Mouse (Mus musculus) ovary, postnatal 14 days (tissue): ENCODE measurements around the gene Uchl1.

Experiments used
- DNase-seq: peaks from one replicate; pipeline ENCODE4 v3.0.0; 2022; ENCODE audit warnings: low spot score

Uchl1 gene

GRCm38 (mm10) chr5:66675983-66676382 lies at the start of gene Uchl1:
Gene Uchl1, plus strand, starts transcription at chr5:66676091.
- peak; percentile 18 for DNase-seq

GRCm38 (mm10) chr5:66627805-66628204 lies 48.1 kb upstream of the Uchl1 start:
- DNase-seq, result no peak

- DNase-seq, result no peak
These were observed 40.3 kb upstream of the Uchl1 start for GRCm38 (mm10) chr5:66635459-66636079.

- DNase-seq, result no peak
These were observed 33.7 kb upstream of the Uchl1 start for GRCm38 (mm10) chr5:66642156-66642555.

- no peak for DNase-seq
These were observed 32.6 kb upstream of the Uchl1 start for GRCm38 (mm10) chr5:66643260-66643659.

- DNase-seq, result no peak
These were observed 28.4 kb upstream of the Uchl1 start for GRCm38 (mm10) chr5:66647504-66647903.

GRCm38 (mm10) chr5:66654220-66654619 lies 21.7 kb upstream of the Uchl1 start:
- DNase-seq, result peak; percentile 8

- no peak for DNase-seq
These were observed 551 bp upstream of the Uchl1 start for GRCm38 (mm10) chr5:66675189-66675890.

- DNase-seq, result peak; percentile 9
These were observed 696 bp downstream of the Uchl1 start for GRCm38 (mm10) chr5:66676457-66677117.

GRCm38 (mm10) chr5:66677411-66678345 lies 1.8 kb downstream of the Uchl1 start:
- no peak for DNase-seq

GRCm38 (mm10) chr5:66679222-66679621 lies 3.3 kb downstream of the Uchl1 start:
- no peak for DNase-seq

GRCm38 (mm10) chr5:66685930-66686329 lies 10.0 kb downstream of the Uchl1 start:
- DNase-seq, result no peak

- no peak for DNase-seq
These were observed 11.0 kb downstream of the Uchl1 start for GRCm38 (mm10) chr5:66686863-66687262.

- DNase-seq, result no peak
These were observed 11.8 kb downstream of the Uchl1 start for GRCm38 (mm10) chr5:66687737-66688136.

- DNase-seq, result no peak
These were observed 12.4 kb downstream of the Uchl1 start for GRCm38 (mm10) chr5:66688286-66688685.

GRCm38 (mm10) chr5:66689796-66690195 lies 13.9 kb downstream of the Uchl1 start:
- no peak for DNase-seq

- no peak for DNase-seq
These were observed 17.3 kb downstream of the Uchl1 start for GRCm38 (mm10) chr5:66693231-66693630.

- DNase-seq, result peak; percentile 41
These were observed 21.2 kb downstream of the Uchl1 start for GRCm38 (mm10) chr5:66697119-66697518.

GRCm38 (mm10) chr5:66699911-66700310 lies 24.0 kb downstream of the Uchl1 start:
- DNase-seq, result no peak

GRCm38 (mm10) chr5:66701951-66702350 lies 26.1 kb downstream of the Uchl1 start:
- no peak for DNase-seq

- DNase-seq, result no peak
These were observed 27.6 kb downstream of the Uchl1 start for GRCm38 (mm10) chr5:66703317-66704004.
